Mouse (Mus musculus) left cerebral cortex, adult 8-10 months (tissue): Measurements from ENCODE around the gene Zfp146. TPM values are rescaled to one million over a fixed set of nuclear protein-coding genes. Genes with fewer than 3 reads are reported as not detected.
A peak's percentile ranks its signal among the peaks of the same experiment; 100 is the strongest.
"Not testable (repeated sequence)": the region's sequence is repeated elsewhere in the genome, so short reads cannot be mapped to it uniquely, and the experiment has no call there.

Source experiments
- DNase-seq, 2 experiments: peaks; one replicate each; pipeline ENCODE4 v3.0.0; 2022; ENCODE audit warnings: low spot score in 2 of 2
- total RNA-seq, 4 experiments: library from RNA; stranded (reverse); gene quantifications; 2 replicates each; pipeline ENCODE4 v1.2.4; 2022

The Zfp146 gene
- total RNA-seq, 4 experiments from 2014 or later = 45.6 to 47.7 (median 46.7) TPM

GRCm38 (mm10) chr7:30129900-30130299, 39.6 kb downstream of the Zfp146 start:
- DNase-seq = no peak

GRCm38 (mm10) chr7:30122188-30122530, 47.4 kb downstream of the Zfp146 start:
- DNase-seq = no peak

- peak; percentile 78 to 83 for DNase-seq
Observed at GRCm38 (mm10) chr7:30121308-30122187, 48.0 kb downstream of the Zfp146 start, which contains the start of gene Zfp382. Zfp382 (plus strand) TSS chr7:30121942.

- not testable (repeated sequence) for DNase-seq
Observed at GRCm38 (mm10) chr7:30117935-30118334, 51.6 kb downstream of the Zfp146 start.

GRCm38 (mm10) chr7:30116076-30116475, 53.5 kb downstream of the Zfp146 start:
- no peak for DNase-seq

Other genes starting within 250 kb of the Zfp146 start
- 10 to 100 TPM; 16.6 to 17.9 (median 17.6) TPM for gene Zfp74, start 215.7 kb downstream of the Zfp146 start, total RNA-seq
- 1 to 10 TPM; 4.0 to 6.8 (median 4.9) TPM for gene Zfp568, start 185.8 kb downstream of the Zfp146 start, total RNA-seq
- 10 to 100 TPM in 2 of 4 experiments, 1 to 10 TPM in 2; 7.5 to 10.8 (median 9.9) TPM for gene Zfp14, start 118.4 kb downstream of the Zfp146 start, total RNA-seq
- gene Zfp82, start 96.8 kb downstream of the Zfp146 start, total RNA-seq = 1 to 10 TPM; 5.7 to 6.5 (median 5.7) TPM
- under 1 TPM in 1 of 4 experiments, not detected in 3; 0.58 TPM for gene Gm26920, start 79.3 kb downstream of the Zfp146 start, total RNA-seq
- 10 to 100 TPM in 2 of 4 experiments, 1 to 10 TPM in 2; 9.3 to 11.2 (median 10.4) TPM for gene Zfp566, start 79.2 kb downstream of the Zfp146 start, total RNA-seq
- 10 to 100 TPM; 65.7 to 79.1 (median 70.9) TPM for gene Zfp260, start 75.0 kb downstream of the Zfp146 start, total RNA-seq
- 10 to 100 TPM; 28.9 to 31.5 (median 30.1) TPM for gene Zfp382, start 47.8 kb downstream of the Zfp146 start, total RNA-seq
- 1 to 10 TPM; 3.7 to 9.1 (median 5.7) TPM for gene Cox7a1, start 14.4 kb upstream of the Zfp146 start, total RNA-seq
- 100 to 1,000 TPM; 173 to 205 (median 180) TPM for gene Capns1, start 29.1 kb upstream of the Zfp146 start, total RNA-seq
- gene Polr2i, start 62.2 kb upstream of the Zfp146 start, total RNA-seq = 10 to 100 TPM; 56.6 to 66.4 (median 60.7) TPM
- 100 to 1,000 TPM; 119 to 124 (median 122) TPM for gene Tbcb, start 62.5 kb upstream of the Zfp146 start, total RNA-seq
- gene Ovol3, start 66.0 kb upstream of the Zfp146 start, total RNA-seq = not detected
- gene Thap8, start 110.3 kb upstream of the Zfp146 start, total RNA-seq = under 1 TPM; 0.36 to 0.50 (median 0.38) TPM
- 1 to 10 TPM; 1.4 to 2.9 (median 1.8) TPM for gene Wdr62, start 110.7 kb upstream of the Zfp146 start, total RNA-seq
- gene Clip3, start 122.0 kb upstream of the Zfp146 start, total RNA-seq = 100 to 1,000 TPM; 377 to 471 (median 424) TPM
- 10 to 100 TPM; 60.6 to 74.5 (median 62.8) TPM for gene Alkbh6, start 139.0 kb upstream of the Zfp146 start, total RNA-seq
- gene Syne4, start 145.1 kb upstream of the Zfp146 start, total RNA-seq = 10 to 100 TPM in 1 of 4 experiments, 1 to 10 TPM in 3; 7.4 to 10.5 (median 8.8) TPM
- gene E130208F15Rik, start 152.0 kb upstream of the Zfp146 start, total RNA-seq = under 1 TPM in 3 of 4 experiments, not detected in 1; 0.34 to 0.87 (median 0.48) TPM
- 10 to 100 TPM in 1 of 4 experiments, 1 to 10 TPM in 3; 8.3 to 10.0 (median 9.0) TPM for gene Sdhaf1, start 154.1 kb upstream of the Zfp146 start, total RNA-seq
- 10 to 100 TPM; 29.0 to 31.8 (median 31.0) TPM for gene Lrfn3, start 193.0 kb upstream of the Zfp146 start, total RNA-seq
- 100 to 1,000 TPM in 2 of 4 experiments, 10 to 100 TPM in 2; 25.2 to 334 (median 134) TPM for gene Tyrobp, start 244.0 kb upstream of the Zfp146 start, total RNA-seq